Mouse (Mus musculus): ENCODE data around the gene Kdelc2.

The Kdelc2 gene

GRCm38 (mm10) chr9:53384873-53385272 is 1.0 kb downstream of the Kdelc2 start:
- DNase-seq (ENCODE audit: low spot score): no peak

GRCm38 (mm10) chr9:53387431-53387830 is 3.6 kb downstream of the Kdelc2 start:
- DNase-seq (ENCODE audit: low spot score): no peak

GRCm38 (mm10) chr9:53389109-53389508 is 5.3 kb downstream of the Kdelc2 start:
- DNase-seq (ENCODE audit: low spot score): no peak

- no peak for DNase-seq (ENCODE audit: low spot score)
These were observed 6.3 kb downstream of the Kdelc2 start for GRCm38 (mm10) chr9:53390136-53390535.

GRCm38 (mm10) chr9:53397685-53398387 is 14.0 kb downstream of the Kdelc2 start:
- DNase-seq (ENCODE audit: low spot score): no peak

GRCm38 (mm10) chr9:53398388-53398700 is 14.5 kb downstream of the Kdelc2 start:
- DNase-seq (ENCODE audit: low spot score): no peak

GRCm38 (mm10) chr9:53399537-53399936 is 15.7 kb downstream of the Kdelc2 start:
- DNase-seq (ENCODE audit: low spot score): no peak

GRCm38 (mm10) chr9:53400696-53401095 is 16.9 kb downstream of the Kdelc2 start:
- DNase-seq (ENCODE audit: low spot score): no peak

GRCm38 (mm10) chr9:53401146-53401545 is 17.3 kb downstream of the Kdelc2 start:
- DNase-seq (ENCODE audit: low spot score): no peak

GRCm38 (mm10) chr9:53402291-53402711 is 18.5 kb downstream of the Kdelc2 start, which contains the start of gene 4930550C14Rik:
Gene 4930550C14Rik (plus strand): TSS chr9:53402325.
- DNase-seq (ENCODE audit: low spot score): peak; percentile 61

- no peak for DNase-seq (ENCODE audit: low spot score)
These were observed 19.2 kb downstream of the Kdelc2 start for GRCm38 (mm10) chr9:53402991-53403390.

- DNase-seq (ENCODE audit: low spot score): peak; percentile 9
These were observed 20.4 kb downstream of the Kdelc2 start for GRCm38 (mm10) chr9:53404050-53404752.

- peak; percentile 63 for DNase-seq (ENCODE audit: low spot score)
These were observed 21.2 kb downstream of the Kdelc2 start for GRCm38 (mm10) chr9:53404753-53405722.

GRCm38 (mm10) chr9:53408548-53408947 is 24.7 kb downstream of the Kdelc2 start:
- no peak for DNase-seq (ENCODE audit: low spot score)

- no peak for DNase-seq (ENCODE audit: low spot score)
These were observed 25.1 kb downstream of the Kdelc2 start for GRCm38 (mm10) chr9:53408953-53409361.

GRCm38 (mm10) chr9:53409427-53409826 is 25.6 kb downstream of the Kdelc2 start:
- no peak for DNase-seq (ENCODE audit: low spot score)

- no peak for DNase-seq (ENCODE audit: low spot score)
These were observed 38.5 kb downstream of the Kdelc2 start for GRCm38 (mm10) chr9:53422133-53422896.

- DNase-seq (ENCODE audit: low spot score): no peak
These were observed 42.9 kb downstream of the Kdelc2 start for GRCm38 (mm10) chr9:53426726-53427125.

- no peak for DNase-seq (ENCODE audit: low spot score)
These were observed 43.8 kb downstream of the Kdelc2 start for GRCm38 (mm10) chr9:53427638-53428037.

- DNase-seq (ENCODE audit: low spot score): no peak
These were observed 52.2 kb downstream of the Kdelc2 start for GRCm38 (mm10) chr9:53435830-53436570.

GRCm38 (mm10) chr9:53450609-53451008 is 66.8 kb downstream of the Kdelc2 start:
- DNase-seq (ENCODE audit: low spot score): no peak
